Mouse (Mus musculus) C2C12 (cell line): ENCODE measurements at regions not wholly inside any gene's neighbourhood (a gene's known extent, or its start where the extent isn't known, plus 50 kb on each side); places are given as distances from the start of the nearest gene placed in this dataset.

Experiments used
- CEBPB ChIP-seq: IDR thresholded peaks from one replicate; pipeline ENCODE4 v1.6.1; 2011; ENCODE audit warnings: low read depth, mild to moderate bottlenecking, control low read depth, moderate library complexity
- CTCF ChIP-seq: IDR thresholded peaks from one replicate; pipeline ENCODE4 v1.5.1; 2011; ENCODE audit not compliant: control insufficient read depth, insufficient read depth, insufficient read length
- MYOG ChIP-seq: IDR thresholded peaks from one replicate; pipeline ENCODE4 v1.6.1; 2011; ENCODE audit not compliant: control insufficient read depth, insufficient read length; ENCODE audit errors: extremely low read depth
- USF1 ChIP-seq: IDR thresholded peaks from one replicate; pipeline ENCODE4 v1.6.1; 2011; ENCODE audit warnings: low read depth, mild to moderate bottlenecking, control low read depth, moderate library complexity

DNA sequence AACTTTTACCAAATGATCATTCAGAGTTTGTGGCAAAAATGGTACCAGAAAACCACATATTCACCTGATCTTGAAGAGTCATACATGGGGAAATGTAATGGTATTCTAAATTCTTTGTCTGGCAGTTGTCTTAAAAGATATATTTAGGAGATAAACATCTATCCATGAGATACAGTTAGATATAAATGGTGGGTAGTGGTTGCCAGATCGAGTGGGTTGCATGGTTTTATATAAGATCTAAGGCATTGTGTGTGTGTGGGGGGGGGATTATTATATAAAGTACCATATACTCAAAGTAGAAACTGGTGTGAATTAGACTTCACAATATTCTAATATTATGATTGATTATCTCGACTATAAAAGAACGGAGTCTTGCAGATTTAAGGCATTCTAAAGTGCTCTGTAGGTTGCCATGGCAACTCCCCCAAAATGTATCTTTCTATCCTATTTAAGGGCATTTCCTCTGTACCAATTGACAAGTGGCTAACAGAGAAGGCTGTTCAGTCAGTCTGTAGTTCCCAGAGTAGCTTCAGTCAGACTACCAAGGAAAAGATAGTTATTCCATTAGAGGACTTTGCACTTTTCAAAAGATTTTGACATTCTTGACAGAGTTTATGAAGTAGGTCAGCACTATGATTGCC, 89.3 kb upstream of the Man2a1 start:
- TF ChIP-seq CTCF = no peak
- no peak for TF ChIP-seq USF1
- no peak for TF ChIP-seq CEBPB
- TF ChIP-seq MYOG = no peak
